Mouse (Mus musculus) myocyte (in vitro differentiated cells): ENCODE data around the gene Fndc3b. TPM values are rescaled to one million over a fixed set of nuclear protein-coding genes. Genes with fewer than 3 reads are reported as not detected.

Experiments used
- H3K27me3 ChIP-seq: one replicate; pipeline ENCODE4 v1.6.1; 2011; ENCODE audit not compliant: control insufficient read depth, insufficient read depth, insufficient read length
- H3K36me3 ChIP-seq: one replicate; pipeline ENCODE4 v1.6.1; 2011; ENCODE audit not compliant: control insufficient read depth, insufficient read depth
- H3K4me2 ChIP-seq: one replicate; pipeline ENCODE4 v1.6.1; 2011; ENCODE audit warnings: low read depth, control low read depth
- H3K4me3 ChIP-seq: one replicate; pipeline ENCODE4 v1.5.1; 2011; ENCODE audit warnings: mild to moderate bottlenecking, control low read depth, moderate library complexity
- H3K79me2 ChIP-seq: one replicate; pipeline ENCODE4 v1.6.1; 2011; ENCODE audit not compliant: control insufficient read depth, insufficient read depth
- H3ac ChIP-seq: one replicate; pipeline ENCODE4 v1.6.1; 2011; ENCODE audit not compliant: control insufficient read depth, insufficient read length
- CEBPB ChIP-seq: IDR thresholded peaks from 2 replicates; pipeline ENCODE4 v1.6.1; 2011; ENCODE audit warnings: mild to moderate bottlenecking, moderate library complexity; ENCODE audit not compliant: poor library complexity, insufficient read depth, severe bottlenecking
- E2F4 ChIP-seq: IDR thresholded peaks from one replicate; pipeline ENCODE4 v1.6.1; 2011; ENCODE audit warnings: mild to moderate bottlenecking, control low read depth, moderate library complexity; ENCODE audit not compliant: insufficient read depth
- MAX ChIP-seq: IDR thresholded peaks from one replicate; pipeline ENCODE4 v1.6.1; 2011; ENCODE audit warnings: low read depth, mild to moderate bottlenecking, control low read depth
- MYOD1 ChIP-seq, 3 experiments: IDR thresholded peaks; one replicate each; pipeline ENCODE4 v1.6.1; 2011; ENCODE audit warnings: control low read depth in 2 of 3, low read depth in 2 of 3, mild to moderate bottlenecking in 2 of 3, moderate library complexity in 1 of 3; ENCODE audit not compliant: insufficient read length in 2 of 3, control insufficient read depth in 1 of 3
- MYOG ChIP-seq, 3 experiments: IDR thresholded peaks; one replicate each; pipeline ENCODE4 v1.6.1; 2011; ENCODE audit warnings: control low read depth in 2 of 3, low read depth in 2 of 3, mild to moderate bottlenecking in 2 of 3; ENCODE audit not compliant: insufficient read length in 2 of 3, control insufficient read depth in 1 of 3, insufficient read depth in 1 of 3
- POLR2A ChIP-seq: IDR thresholded peaks from one replicate; pipeline ENCODE4 v1.6.1; 2011; ENCODE audit warnings: low read depth, mild to moderate bottlenecking, control low read depth, moderate library complexity; ENCODE audit not compliant: insufficient read length
- POLR2AphosphoS2 ChIP-seq: IDR thresholded peaks from one replicate; pipeline ENCODE4 v1.6.1; 2011; ENCODE audit warnings: low read depth, control low read depth; ENCODE audit not compliant: insufficient read length
- REST ChIP-seq: IDR thresholded peaks from one replicate; pipeline ENCODE4 v1.6.1; 2011; ENCODE audit warnings: mild to moderate bottlenecking, control low read depth, moderate library complexity; ENCODE audit not compliant: insufficient read depth, insufficient read length
- SRF ChIP-seq: IDR thresholded peaks from one replicate; pipeline ENCODE4 v1.6.1; 2011; ENCODE audit warnings: low read depth; ENCODE audit not compliant: control insufficient read depth, insufficient read length
- TCF12 ChIP-seq: IDR thresholded peaks from one replicate; pipeline ENCODE4 v1.6.1; 2011; ENCODE audit warnings: mild to moderate bottlenecking, control low read depth; ENCODE audit not compliant: poor library complexity, insufficient read depth, severe bottlenecking
- TCF3 ChIP-seq: IDR thresholded peaks from one replicate; pipeline ENCODE4 v1.6.1; 2011; ENCODE audit warnings: low read depth, control low read depth; ENCODE audit not compliant: insufficient read length
- USF1 ChIP-seq: IDR thresholded peaks from one replicate; pipeline ENCODE4 v1.6.1; 2011; ENCODE audit warnings: low read depth, mild to moderate bottlenecking, control low read depth, moderate library complexity
- polyA plus RNA-seq: library from polyadenylated mRNA; unstranded; fragments of >200 nt; fragmentation: generic; extraction: Trizol; gene quantifications from one replicate; pipeline ENCODE4 v1.2.1, GENCODE M21; 2012; ENCODE audit warnings: missing spikeins

Fndc3b gene
- polyA plus RNA-seq, 1 experiment: 25.8 TPM

- H3K36me3 ChIP-seq: no peaks in the 10 kb centered on the region
- TF ChIP-seq SRF: no peak
- no peak for TF ChIP-seq POLR2AphosphoS2
- TF ChIP-seq MAX: no peak
- TF ChIP-seq TCF3: no peak
- TF ChIP-seq MYOD1 (IDR thresholded peaks at IDR 0.05; ENCODE audit: control insufficient read depth in 1 of 3, insufficient read length in 2 of 3, low read depth in 2 of 3): no peak
- TF ChIP-seq TCF12: no peak
- TF ChIP-seq MYOG (IDR thresholded peaks at IDR 0.05; ENCODE audit: control insufficient read depth in 1 of 3, insufficient read depth in 1 of 3, insufficient read length in 2 of 3, low read depth in 2 of 3): no peak
- TF ChIP-seq POLR2A: no peak
- no peak for TF ChIP-seq E2F4
- no peak for TF ChIP-seq REST
- TF ChIP-seq CEBPB: no peak
- TF ChIP-seq USF1: no peak
- H3K79me2 ChIP-seq: peaks cover 100% of the 10 kb centered on the region
- H3K4me3 ChIP-seq: no peak overlapping the region
- H3K4me2 ChIP-seq: no peak overlapping the region
- H3K27me3 ChIP-seq: no peaks in the 10 kb centered on the region
- no peak overlapping the region for H3ac ChIP-seq
These were observed 40.7 kb downstream of the Fndc3b start for GRCm38 (mm10) chr3:27670416-27670815.

GRCm38 (mm10) chr3:27667280-27667679 lies 43.8 kb downstream of the Fndc3b start:
- no peaks in the 10 kb centered on the region for H3K27me3 ChIP-seq
- no peak overlapping the region for H3K4me2 ChIP-seq
- H3K36me3 ChIP-seq: no peaks in the 10 kb centered on the region
- H3ac ChIP-seq: no peak overlapping the region
- H3K79me2 ChIP-seq: peaks cover 100% of the 10 kb centered on the region
- no peak overlapping the region for H3K4me3 ChIP-seq
- TF ChIP-seq MAX (no peak), MYOD1 (IDR thresholded peaks at IDR 0.05; ENCODE audit: control insufficient read depth in 1 of 3, insufficient read length in 2 of 3, low read depth in 2 of 3) (no peak), REST (no peak), USF1 (no peak), POLR2A (no peak), CEBPB (no peak), TCF3 (no peak), TCF12 (no peak), MYOG (IDR thresholded peaks at IDR 0.05; ENCODE audit: control insufficient read depth in 1 of 3, insufficient read depth in 1 of 3, insufficient read length in 2 of 3, low read depth in 2 of 3) (no peak), POLR2AphosphoS2 (no peak), SRF (no peak), E2F4 (no peak)

- Histone ChIP-seq H3K36me3 (no peaks in the 10 kb centered on the region), H3ac (no peak overlapping the region), H3K27me3 (no peaks in the 10 kb centered on the region), H3K4me2 (no peak overlapping the region), H3K79me2 (peaks cover 100% of the 10 kb centered on the region), H3K4me3 (no peak overlapping the region)
- TF ChIP-seq E2F4: no peak
- no peak for TF ChIP-seq POLR2A
- TF ChIP-seq SRF: no peak
- TF ChIP-seq MYOD1 (IDR thresholded peaks at IDR 0.05; ENCODE audit: control insufficient read depth in 1 of 3, insufficient read length in 2 of 3, low read depth in 2 of 3): peak in 1 of 3 experiments; percentile 7
- TF ChIP-seq TCF12: no peak
These were observed 45.8 kb downstream of the Fndc3b start for GRCm38 (mm10) chr3:27665338-27665737.

GRCm38 (mm10) chr3:27663221-27663620 lies 47.9 kb downstream of the Fndc3b start:
- no peaks in the 10 kb centered on the region for H3K36me3 ChIP-seq
- H3K4me3 ChIP-seq: no peak overlapping the region
- peaks cover 100% of the 10 kb centered on the region for H3K79me2 ChIP-seq
- H3ac ChIP-seq: no peak overlapping the region
- no peaks in the 10 kb centered on the region for H3K27me3 ChIP-seq
- TF ChIP-seq E2F4 (no peak), USF1 (no peak), REST (no peak), TCF12 (no peak), POLR2A (no peak), SRF (no peak), POLR2AphosphoS2 (no peak), MAX (no peak), MYOG (IDR thresholded peaks at IDR 0.05; ENCODE audit: control insufficient read depth in 1 of 3, insufficient read depth in 1 of 3, insufficient read length in 2 of 3, low read depth in 2 of 3) (no peak), TCF3 (no peak), MYOD1 (IDR thresholded peaks at IDR 0.05; ENCODE audit: control insufficient read depth in 1 of 3, insufficient read length in 2 of 3, low read depth in 2 of 3) (no peak), CEBPB (no peak)
- H3K4me2 ChIP-seq: no peak overlapping the region

GRCm38 (mm10) chr3:27658198-27658763 lies 52.8 kb downstream of the Fndc3b start:
- H3K4me3 ChIP-seq: no peak overlapping the region
- no peak overlapping the region for H3ac ChIP-seq
- no peaks in the 10 kb centered on the region for H3K36me3 ChIP-seq
- H3K4me2 ChIP-seq: no peak overlapping the region
- no peaks in the 10 kb centered on the region for H3K27me3 ChIP-seq
- peaks cover 93% of the 10 kb centered on the region for H3K79me2 ChIP-seq
- TF ChIP-seq CEBPB: no peak
- no peak for TF ChIP-seq MAX
- no peak for TF ChIP-seq POLR2AphosphoS2
- no peak for TF ChIP-seq SRF
- TF ChIP-seq TCF3: no peak
- no peak for TF ChIP-seq E2F4
- no peak for TF ChIP-seq TCF12
- TF ChIP-seq REST: no peak
- no peak for TF ChIP-seq USF1
- TF ChIP-seq POLR2A: no peak
- TF ChIP-seq MYOG (IDR thresholded peaks at IDR 0.05; ENCODE audit: control insufficient read depth in 1 of 3, insufficient read depth in 1 of 3, insufficient read length in 2 of 3, low read depth in 2 of 3): no peak
- no peak for TF ChIP-seq MYOD1 (IDR thresholded peaks at IDR 0.05; ENCODE audit: control insufficient read depth in 1 of 3, insufficient read length in 2 of 3, low read depth in 2 of 3)
